ENCODE assay signal across 13 mouse cellular contexts in genomic region chr2:145404818-145405531, GRCm38 (mm10).
DNase-seq lines count a peak whose midpoint lies in the region; ATAC-seq and TF ChIP-seq lines count a peak whose summit lies in the region.
"Had no signal": no experiment of that assay in that cellular context is flagged by ENCODE, and none has a peak within 500 bp of the region (broad histone marks: within the 10 kb centered on the region; RNA-seq: fewer than 3 reads in every experiment).

No protein-coding gene starts in this region.

- H3K36me3 ChIP-seq in heart, embryonic 13.5 days, result no peaks in the 10 kb centered on the region
- H3K36me3 ChIP-seq in heart, embryonic 11.5 days (ENCODE audit: control insufficient read depth, insufficient read depth, low read length), result no peaks in the 10 kb centered on the region
- H3K36me3 ChIP-seq in midbrain, embryonic 16.5 days (ENCODE audit: control insufficient read depth, insufficient read depth, low read length), result no peaks in the 10 kb centered on the region
- H3K36me3 ChIP-seq: lung, embryonic 15.5 days had no signal

- no peaks in the 10 kb centered on the region for H3K9me3 ChIP-seq in heart, embryonic 13.5 days
- H3K9me3 ChIP-seq in heart, embryonic 11.5 days (replicated peaks; ENCODE audit: control insufficient read depth, low read length), result no peaks in the 10 kb centered on the region
- no peaks in the 10 kb centered on the region for H3K9me3 ChIP-seq in midbrain, embryonic 16.5 days (replicated peaks; ENCODE audit: control insufficient read depth, low read length, poor library complexity, severe bottlenecking)
- H3K9me3 ChIP-seq: lung, embryonic 15.5 days had no signal

- WGBS in heart, embryonic 13.5 days, result 37% methylated on average over 11 of the region's 11 CpGs
- WGBS in heart, embryonic 11.5 days (ENCODE audit: insufficient replicate concordance), result 44% methylated on average over 11 of the region's 11 CpGs
- 13% methylated on average over 11 of the region's 11 CpGs for WGBS in midbrain, embryonic 16.5 days

- no peak for TF ChIP-seq CTCF in brain, embryonic 14.5 days (IDR thresholded peaks at IDR 0.05; ENCODE audit: borderline replicate concordance, extremely low read depth, insufficient read depth, insufficient read length)

- peak overlapping the region; percentile 48 for H3K27ac ChIP-seq in heart, embryonic 13.5 days (replicated peaks)
- no peak overlapping the region for H3K27ac ChIP-seq in heart, embryonic 11.5 days (ENCODE audit: low read depth, low read length)
- no peak overlapping the region for H3K27ac ChIP-seq in midbrain, embryonic 16.5 days (ENCODE audit: low read length)
- H3K27ac ChIP-seq: lung, embryonic 15.5 days had no signal

- no peak overlapping the region for H3K9ac ChIP-seq in heart, embryonic 13.5 days
- H3K9ac ChIP-seq in heart, embryonic 11.5 days (ENCODE audit: low read depth, low read length), result no peak overlapping the region
- no peak overlapping the region for H3K9ac ChIP-seq in midbrain, embryonic 16.5 days (ENCODE audit: low read depth, low read length)
- H3K9ac ChIP-seq: lung, embryonic 15.5 days had no signal

- peak overlapping the region; percentile 18; the same call in 1 of the 2 replicates for H3K4me2 ChIP-seq in heart, embryonic 13.5 days
- H3K4me2 ChIP-seq in heart, embryonic 11.5 days, result no peak overlapping the region
- H3K4me2 ChIP-seq in midbrain, embryonic 16.5 days (ENCODE audit: low read length), result no peak overlapping the region
- H3K4me2 ChIP-seq: lung, embryonic 15.5 days had no signal

- H3K4me3 ChIP-seq in heart, embryonic 13.5 days, result no peak overlapping the region
- no peak overlapping the region for H3K4me3 ChIP-seq in heart, embryonic 11.5 days (ENCODE audit: low read depth, low read length)
- H3K4me3 ChIP-seq in midbrain, embryonic 16.5 days (ENCODE audit: low read depth, low read length), result no peak overlapping the region
- H3K4me3 ChIP-seq: lung, embryonic 15.5 days had no signal

- DNase-seq in brain, embryonic 14.5 days (ENCODE audit: low read depth), result peak; percentile 57
- peak; percentile 41 for DNase-seq in embryo, embryonic 9.5 days (ENCODE audit: extremely low spot score)
- no peak for DNase-seq in lung, postnatal 36 days
- DNase-seq: cerebellum, adult 9-10 months; gastrocnemius, postnatal 14 days; kidney, adult 8-10 months; spleen, adult 18-20 months had no signal

- H3K4me1 ChIP-seq in heart, embryonic 13.5 days, result peaks cover 37% of the 10 kb centered on the region
- H3K4me1 ChIP-seq in heart, embryonic 11.5 days (ENCODE audit: control insufficient read depth, insufficient read depth, low read length), result peaks cover 9% of the 10 kb centered on the region; the same call in 1 of the 2 replicates
- H3K4me1 ChIP-seq in midbrain, embryonic 16.5 days (ENCODE audit: control insufficient read depth, insufficient read depth, low read length), result peaks cover 11% of the 10 kb centered on the region
- H3K4me1 ChIP-seq: lung, embryonic 15.5 days had no signal

- no peak for TF ChIP-seq POLR2A in brain, embryonic 14.5 days (IDR thresholded peaks at IDR 0.05; ENCODE audit: borderline replicate concordance, extremely low read depth, insufficient read depth, insufficient read length, poor library complexity, severe bottlenecking)

- H3K27me3 ChIP-seq in heart, embryonic 13.5 days (replicated peaks), result no peaks in the 10 kb centered on the region
- H3K27me3 ChIP-seq in heart, embryonic 11.5 days (ENCODE audit: control insufficient read depth, insufficient read depth, low read length), result no peaks in the 10 kb centered on the region
- no peaks in the 10 kb centered on the region for H3K27me3 ChIP-seq in midbrain, embryonic 16.5 days (ENCODE audit: control insufficient read depth, insufficient read depth, low read depth, low read length)
- H3K27me3 ChIP-seq: lung, embryonic 15.5 days had no signal

- ATAC-seq in heart, embryonic 13.5 days (ENCODE audit: extremely low read depth, insufficient number of reproducible peaks, low FRiP score, low TSS enrichment), result no peak
- no peak for ATAC-seq in heart, embryonic 11.5 days (replicated peaks; ENCODE audit: insufficient number of reproducible peaks, low FRiP score, low TSS enrichment)
- ATAC-seq in midbrain, embryonic 16.5 days, result peak; percentile 60; the same call in 1 of the 2 replicates
- ATAC-seq in monocyte, adult 5-6 weeks (replicated peaks; ENCODE audit: insufficient number of reproducible peaks, low FRiP score, low TSS enrichment, poor library complexity, severe bottlenecking), result no peak
- ATAC-seq: forebrain, embryonic 16.5 days had no signal
